Mouse (Mus musculus) limb, embryonic 14.5 days (tissue): ENCODE measurements around the gene Hoxb9. TPM values are rescaled to one million over a fixed set of nuclear protein-coding genes. Genes with fewer than 3 reads are reported as not detected.

Source experiments
- ATAC-seq: fragments of 200-750 bp; cut with Nextera tagmentation; 2 replicates; pipeline ENCODE4 v1.8.0; 2017; ENCODE audit warnings: low read depth, moderate number of reproducible peaks, moderate TSS enrichment; ENCODE audit not compliant: low FRiP score
- DNase-seq: peaks from one replicate; pipeline ENCODE4 v3.0.0-alpha.2; 2015; ENCODE audit warnings: low spot score
- H3K27ac ChIP-seq: fragments of 300-500 bp; sonication (generic); replicated peaks from 2 replicates; pipeline ENCODE4 v1.5.1; 2014; ENCODE audit warnings: low read depth, mild to moderate bottlenecking, low read length, moderate library complexity, mixed read lengths
- H3K27me3 ChIP-seq: fragments of 300-500 bp; sonication (generic); 2 replicates; pipeline ENCODE4 v1.6.1; 2014; ENCODE audit warnings: low read length, mixed read lengths; ENCODE audit not compliant: control insufficient read depth, insufficient read depth
- H3K36me3 ChIP-seq: fragments of 300-500 bp; sonication (generic); 2 replicates; pipeline ENCODE4 v1.6.1; 2014; ENCODE audit warnings: mild to moderate bottlenecking, low read length, moderate library complexity, mixed read lengths; ENCODE audit not compliant: control insufficient read depth, insufficient read depth
- H3K4me1 ChIP-seq: fragments of 300-500 bp; sonication (generic); 2 replicates; pipeline ENCODE4 v1.6.1; 2014; ENCODE audit warnings: antibody characterized with exemption, low read length, mixed read lengths; ENCODE audit not compliant: control insufficient read depth, insufficient read depth
- H3K4me2 ChIP-seq: fragments of 300-500 bp; sonication (generic); replicated peaks from 2 replicates; pipeline ENCODE4 v1.6.1; 2014; ENCODE audit warnings: low read depth, mild to moderate bottlenecking, low read length, moderate library complexity; ENCODE audit not compliant: severe bottlenecking
- H3K4me3 ChIP-seq: fragments of 300-500 bp; sonication (generic); replicated peaks from 2 replicates; pipeline ENCODE4 v1.5.1; 2014; ENCODE audit warnings: low read length
- H3K9ac ChIP-seq: fragments of 300-500 bp; sonication (generic); 2 replicates; pipeline ENCODE4 v1.6.1; 2014; ENCODE audit warnings: mild to moderate bottlenecking, low read depth, low read length, moderate library complexity; ENCODE audit not compliant: severe bottlenecking
- H3K9me3 ChIP-seq: fragments of 300-500 bp; sonication (generic); 2 replicates; pipeline ENCODE4 v1.6.1; 2016; ENCODE audit warnings: low read length; ENCODE audit not compliant: control insufficient read depth
- POLR2A ChIP-seq: fragments of 200-500 bp; IDR thresholded peaks from 2 replicates; pipeline ENCODE4 v1.8.0; 2012; ENCODE audit warnings: inconsistent platforms, mild to moderate bottlenecking, moderate library complexity, borderline replicate concordance; ENCODE audit not compliant: insufficient read depth, insufficient read length; ENCODE audit errors: extremely low read depth
- WGBS: fragments of 180-500 bp; shearing (Covaris S2); extraction: QIAGEN DNeasy Blood & Tissue Kit; methylation state at CpG from one replicate; pipeline ENCODE4 v1.1.7; 2014; 5-methylcytosine and 5-hydroxymethylcytosine counted together
- polyA plus RNA-seq, 2 experiments: library from polyadenylated mRNA; depleted of rRNA in 1 of 2; stranded (reverse) in 1 of 2; unstranded in 1 of 2; fragments of >200 nt; fragmentation: Nextera tagmentation in 1 of 2; extraction: Ambion mirVana in 1 of 2; gene quantifications; 2 replicates each; pipeline versions ENCODE4 v1.2.1 to v1.2.3; 2012 to 2014

Hoxb9 gene
- 3.2 and 4.4 TPM in 2 replicates for polyA plus RNA-seq (2012; rRNA removed)
- 1.1 and 1.2 TPM in 2 replicates for polyA plus RNA-seq (2014; fragmentation: Nextera tagmentation; extraction: Ambion mirVana)

- Histone ChIP-seq H3K27ac (no peak within 1 kb of the TSS), H3K27me3 (peaks cover 98% of the 10 kb centered on the region), H3K9ac (peak within 1 kb of the TSS; percentile 25; the same call in 1 of the 2 replicates), H3K36me3 (no peaks in the 10 kb centered on the region), H3K4me2 (peak within 1 kb of the TSS; percentile 31), H3K4me1 (no peaks in the 10 kb centered on the region), H3K4me3 (peak within 1 kb of the TSS; percentile 28), H3K9me3 (no peaks in the 10 kb centered on the region)
- under 1% methylated on average over 39 of the region's 40 CpGs for WGBS
- ATAC-seq (no peak), DNase-seq (peak; percentile 51)
- TF ChIP-seq POLR2A: no peak
Observed at GRCm38 (mm10) chr11:96270996-96271540, at the start of gene Hoxb9. Gene Hoxb9, plus strand, starts transcription at chr11:96271457.

- ATAC-seq: no peak
- no peaks in the 10 kb centered on the region for H3K27me3 ChIP-seq
Observed at GRCm38 (mm10) chr11:96223813-96224212, 47.4 kb upstream of the Hoxb9 start.

DNA sequence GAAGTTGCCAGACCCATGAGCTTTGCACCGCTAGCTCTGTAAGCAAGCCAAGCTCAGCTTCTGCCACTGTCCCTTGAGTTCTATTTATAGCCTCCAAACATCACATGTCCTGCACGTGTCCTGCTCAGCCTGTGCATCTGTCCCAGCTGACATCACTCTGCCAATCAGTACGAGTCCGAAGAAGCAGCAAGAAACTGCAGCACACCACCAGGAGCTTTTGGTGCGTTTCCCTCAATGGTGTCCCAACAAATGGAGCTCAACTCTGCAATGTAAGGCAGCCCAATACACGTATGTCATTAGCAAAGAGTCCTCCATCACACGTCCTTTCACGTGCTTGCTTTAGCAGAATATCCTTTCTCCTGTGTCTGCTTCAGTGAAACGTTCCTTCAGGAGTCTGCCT, 43.6 kb upstream of the Hoxb9 start:
- DNase-seq: no peak
- Histone ChIP-seq H3K27ac (no peak overlapping the region), H3K9ac (no peak overlapping the region), H3K4me3 (no peak overlapping the region), H3K27me3 (no peaks in the 10 kb centered on the region), H3K4me1 (no peaks in the 10 kb centered on the region), H3K9me3 (no peaks in the 10 kb centered on the region), H3K4me2 (no peak overlapping the region), H3K36me3 (no peaks in the 10 kb centered on the region)
- ATAC-seq: no peak
- TF ChIP-seq POLR2A: no peak
- 75% methylated on average over 9 of the region's 9 CpGs for WGBS

More at GRCm38 (mm10) chr11:96223813-96224212, 47.4 kb upstream of the Hoxb9 start:
- Histone ChIP-seq H3K27ac (no peak overlapping the region), H3K4me2 (no peak overlapping the region), H3K9ac (no peak overlapping the region), H3K4me1 (no peaks in the 10 kb centered on the region), H3K36me3 (no peaks in the 10 kb centered on the region), H3K9me3 (0 out of 2 replicates have a peak, but pooled peaks cover 5% of the 10 kb centered on the region), H3K4me3 (no peak overlapping the region)
- WGBS: 38% methylated on average over 2 of the region's 2 CpGs
- DNase-seq: no peak
- no peak for TF ChIP-seq POLR2A

DNA sequence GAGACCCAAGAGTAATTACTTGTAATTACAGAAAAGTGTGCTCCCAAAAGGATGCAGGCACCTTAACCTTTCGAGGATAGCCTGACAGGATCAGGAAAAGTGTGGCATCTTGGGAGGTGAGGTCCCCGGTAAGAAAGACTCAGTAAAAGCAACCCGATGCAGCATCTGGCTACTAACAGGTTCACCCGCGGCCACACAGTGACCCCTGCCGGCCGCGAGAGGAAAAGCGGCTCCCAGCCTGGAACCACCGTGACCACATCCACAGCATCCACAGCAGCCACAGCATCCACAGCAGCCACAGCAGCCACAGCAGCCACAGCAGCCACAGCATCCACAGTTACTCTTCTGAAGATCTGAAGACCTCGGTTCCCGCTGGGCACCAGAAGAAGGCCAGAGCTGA, 36.4 kb upstream of the Hoxb9 start:
- Histone ChIP-seq H3K9me3 (0 out of 2 replicates have a peak, but pooled peaks cover 4% of the 10 kb centered on the region), H3K9ac (no peak overlapping the region), H3K4me2 (no peak overlapping the region), H3K36me3 (no peaks in the 10 kb centered on the region), H3K27me3 (0 out of 2 replicates have a peak, but pooled peaks cover 10% of the 10 kb centered on the region), H3K27ac (no peak overlapping the region), H3K4me1 (no peaks in the 10 kb centered on the region), H3K4me3 (no peak overlapping the region)
- WGBS: under 1% methylated on average over 12 of the region's 12 CpGs
- DNase-seq (no peak), ATAC-seq (no peak)
- TF ChIP-seq POLR2A: no peak

- no peaks in the 10 kb centered on the region for H3K36me3 ChIP-seq
- no peaks in the 10 kb centered on the region for H3K4me1 ChIP-seq
- H3K9ac ChIP-seq: no peak overlapping the region
- no peak overlapping the region for H3K4me3 ChIP-seq
- ATAC-seq: no peak
- no peak overlapping the region for H3K27ac ChIP-seq
- WGBS: under 1% methylated on average over 7 of the region's 7 CpGs
- H3K9me3 ChIP-seq: 0 out of 2 replicates have a peak, but pooled peaks cover 4% of the 10 kb centered on the region
- TF ChIP-seq POLR2A: no peak
- 0 out of 2 replicates have a peak, but pooled peaks cover 3% of the 10 kb centered on the region for H3K27me3 ChIP-seq
- DNase-seq: peak; percentile 67
- no peak overlapping the region; the same call in 1 of the 2 replicates for H3K4me2 ChIP-seq
Observed at GRCm38 (mm10) chr11:96240211-96240610, 31.0 kb upstream of the Hoxb9 start.
